Mouse (Mus musculus): ENCODE measurements around the gene Gm21319. TPM values are rescaled to one million over a fixed set of nuclear protein-coding genes. Genes with fewer than 3 reads are reported as not detected.
"Not testable (repeated sequence)": the region's sequence is repeated elsewhere in the genome, so short reads cannot be mapped to it uniquely, and the experiment has no call there.

The Gm21319 gene
- total RNA-seq (2022): not detected

DNA sequence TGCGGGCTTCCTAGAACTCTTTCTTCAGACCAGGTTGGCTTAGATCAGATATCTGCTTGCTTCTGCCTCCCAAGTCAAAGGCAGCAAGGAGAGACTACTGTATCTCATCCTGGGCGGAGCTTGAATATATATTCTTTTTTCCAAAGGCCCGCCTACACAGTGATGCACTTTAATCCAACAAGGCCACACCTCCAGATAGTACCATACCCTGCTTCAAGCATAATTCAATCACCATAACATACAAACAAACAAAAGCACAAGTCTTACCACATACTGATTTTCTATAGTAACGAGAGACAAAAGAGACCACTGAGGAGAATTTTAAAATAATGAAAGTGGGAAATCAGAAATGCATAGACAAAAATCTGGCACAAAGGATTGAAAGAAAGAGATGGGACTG is at the start of gene Gm21319:
Gm21319 (minus strand) TSS at position 101 of the 400 bp plus-strand sequence.
- not testable (repeated sequence) for DNase-seq

DNA sequence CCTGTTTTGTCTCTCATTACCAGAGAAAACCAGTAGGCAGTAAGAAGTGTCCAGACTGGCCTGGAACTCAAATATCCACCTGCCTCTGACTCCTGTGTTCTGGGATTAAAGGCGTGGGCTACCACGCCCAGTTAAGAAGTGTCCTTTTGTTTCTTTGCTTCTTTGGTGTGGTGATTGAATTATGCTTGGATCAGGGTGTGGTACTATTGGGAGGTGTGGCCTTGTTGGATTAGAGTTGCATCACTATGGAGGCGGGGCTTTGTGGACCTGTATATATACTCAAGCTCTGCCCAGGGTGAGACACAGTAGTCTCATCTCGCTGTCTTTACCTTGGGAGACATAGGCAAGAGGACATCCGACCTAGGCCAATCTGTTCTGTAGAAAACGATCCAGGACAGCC is 40.7 kb upstream of the Gm21319 start, which contains the start of gene BB287469:
BB287469 (plus strand) TSS at position 301 of the 400 bp plus-strand sequence.
- DNase-seq: not testable (repeated sequence)

DNA sequence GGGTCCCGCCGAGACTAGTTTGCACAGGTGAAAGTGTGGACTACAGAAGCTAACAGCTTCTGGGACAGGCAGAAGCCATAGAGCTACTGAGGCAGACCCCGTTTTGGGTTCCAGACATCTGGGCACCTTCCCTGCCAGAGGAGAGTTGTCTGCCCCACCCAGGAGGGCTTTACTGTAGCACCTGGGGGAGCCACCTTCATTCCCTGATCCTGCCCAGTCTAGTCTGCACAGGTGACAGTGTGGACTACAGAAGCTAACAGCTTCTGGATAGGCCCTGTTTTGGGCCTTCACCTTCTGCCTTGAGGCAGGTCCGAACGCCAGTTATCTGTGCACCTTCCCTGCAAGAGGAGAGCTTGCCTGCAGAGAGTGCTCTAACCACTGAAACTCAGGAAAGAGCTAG is 22.4 kb upstream of the Gm21319 start:
- not testable (repeated sequence) for DNase-seq

DNA sequence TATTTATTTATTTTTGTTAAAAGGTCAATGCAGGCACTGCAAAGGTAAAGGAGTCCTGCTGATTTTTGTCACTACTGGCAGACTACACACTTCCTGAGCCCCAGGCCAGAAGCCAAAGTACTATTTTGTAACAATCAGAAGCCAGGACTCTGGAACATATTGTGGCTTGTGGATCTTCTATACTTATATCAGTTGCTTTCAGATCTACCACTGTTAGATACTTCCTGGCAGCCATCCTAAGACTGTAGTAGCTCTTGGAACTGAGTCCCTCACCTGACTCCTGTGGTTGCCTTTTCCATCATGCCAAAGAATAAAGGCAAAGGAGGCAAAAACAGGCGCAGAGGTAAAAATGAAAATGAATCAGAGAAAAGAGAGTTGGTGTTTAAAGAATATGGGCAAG is 19.7 kb upstream of the Gm21319 start, which contains the start of gene Gm21936:
Gm21936 (plus strand) TSS at position 301 of the 400 bp plus-strand sequence.
- not testable (repeated sequence) for DNase-seq

Other genes with a start within 250 kb of the Gm21319 start
- gene Oog1, start 173.1 kb downstream of the Gm21319 start, total RNA-seq (2022): not detected
- gene Gm4027, start 156.9 kb downstream of the Gm21319 start, total RNA-seq (2022): not detected
- not detected for gene Gm16381, start 131.1 kb downstream of the Gm21319 start, total RNA-seq (2022)
- gene Gm21936, start 19.8 kb upstream of the Gm21319 start, total RNA-seq (2022): not detected
- not detected for gene BB287469, start 40.8 kb upstream of the Gm21319 start, total RNA-seq (2022)
- gene Gm2001, start 66.6 kb upstream of the Gm21319 start, total RNA-seq (2022): not detected
- gene Gm2016, start 98.3 kb upstream of the Gm21319 start, total RNA-seq (2022): not detected
- gene Gm2022, start 119.6 kb upstream of the Gm21319 start, total RNA-seq (2022): not detected
- not detected for gene Gm2035, start 144.1 kb upstream of the Gm21319 start, total RNA-seq (2022)
- gene Gm2042, start 178.3 kb upstream of the Gm21319 start, total RNA-seq (2022): not detected
- not detected for gene Gm2075, start 236.1 kb upstream of the Gm21319 start, total RNA-seq (2022)
- not detected for gene Gm6803, start 243.0 kb upstream of the Gm21319 start, total RNA-seq (2022)